Mouse (Mus musculus): ENCODE measurements around the gene Prss21. TPM values are rescaled to one million over a fixed set of nuclear protein-coding genes. Genes with fewer than 3 reads are reported as not detected.
A peak's percentile ranks its signal among the peaks of the same experiment; 100 is the strongest.

The Prss21 gene
- polyA plus RNA-seq (2014; fragmentation: Nextera tagmentation; extraction: Ambion mirVana), result not detected in 2 replicates

DNA sequence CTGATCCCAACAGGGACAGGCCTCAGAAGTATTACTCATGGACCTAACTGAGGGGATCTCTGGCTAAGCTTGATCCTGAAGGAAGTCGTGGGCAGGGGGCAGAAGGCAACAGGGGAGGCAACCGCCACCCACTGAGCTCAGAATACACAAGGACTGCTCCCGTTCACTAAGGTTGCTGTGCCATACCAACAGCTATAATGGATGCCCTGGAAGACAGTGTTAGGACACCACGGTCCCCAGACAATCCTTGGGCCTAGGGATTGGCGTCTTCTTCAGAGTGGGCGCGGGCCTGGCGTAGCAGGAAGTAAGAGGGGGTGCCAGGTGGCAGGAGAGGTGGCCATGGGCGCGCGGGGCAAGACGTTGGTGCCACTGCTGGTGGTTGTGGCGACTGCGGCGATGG is at the start of gene Prss21:
Gene Prss21 (plus strand): TSS at position 301 of the 400 bp plus-strand sequence.
- Histone ChIP-seq H3K27ac (no peak within 1 kb of the TSS), H3K4me1 (replicated peaks; ENCODE audit: control insufficient read depth, insufficient read depth, low read length) (no peaks in the 10 kb centered on the region), H3K9ac (no peak within 1 kb of the TSS), H3K4me3 (replicated peaks; ENCODE audit: low read length) (no peak within 1 kb of the TSS), H3K27me3 (ENCODE audit: control insufficient read depth, insufficient read depth, low read length) (no peaks in the 10 kb centered on the region), H3K4me2 (replicated peaks) (no peak within 1 kb of the TSS), H3K9me3 (ENCODE audit: control insufficient read depth, low read length) (no peaks in the 10 kb centered on the region), H3K36me3 (replicated peaks; ENCODE audit: control insufficient read depth, insufficient read depth) (no peaks in the 10 kb centered on the region)
- no peak for DNase-seq (ENCODE audit: low spot score)
- WGBS, result 84% methylated on average over 15 of the region's 15 CpGs
- no peak for ATAC-seq (ENCODE audit: low FRiP score)

DNA sequence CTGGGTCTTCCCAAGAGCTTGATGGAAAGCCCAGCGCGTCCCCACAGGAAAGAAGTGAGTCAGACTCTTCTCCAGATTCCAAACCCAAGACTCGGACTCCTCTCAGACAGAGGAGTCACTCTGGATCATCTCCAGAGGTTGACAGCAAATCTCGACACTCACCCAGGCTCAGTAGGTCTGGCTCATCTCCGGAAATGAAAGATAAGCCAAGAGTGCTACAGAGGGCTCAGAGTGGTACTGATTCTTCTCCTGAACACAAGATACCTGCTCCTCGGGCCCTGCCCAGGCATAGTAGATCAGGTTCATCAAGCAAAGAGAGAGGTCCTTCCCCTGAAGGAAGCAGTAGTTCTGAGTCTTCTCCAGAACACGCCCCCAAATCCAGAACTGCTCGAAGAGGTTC is 49.3 kb upstream of the Prss21 start:
- no peak overlapping the region for H3K9ac ChIP-seq
- WGBS, result 100% methylated on average over 8 of the region's 8 CpGs
- H3K4me1 ChIP-seq (replicated peaks; ENCODE audit: control insufficient read depth, insufficient read depth, low read length), result no peaks in the 10 kb centered on the region
- H3K36me3 ChIP-seq (replicated peaks; ENCODE audit: control insufficient read depth, insufficient read depth), result peaks cover 100% of the 10 kb centered on the region
- ATAC-seq (ENCODE audit: low FRiP score) (no peak), DNase-seq (ENCODE audit: low spot score) (no peak)
- no peak overlapping the region for H3K27ac ChIP-seq
- peaks cover 30% of the 10 kb centered on the region for H3K9me3 ChIP-seq (ENCODE audit: control insufficient read depth, low read length)
- no peaks in the 10 kb centered on the region for H3K27me3 ChIP-seq (ENCODE audit: control insufficient read depth, insufficient read depth, low read length)
- no peak overlapping the region for H3K4me3 ChIP-seq (replicated peaks; ENCODE audit: low read length)
- no peak overlapping the region for H3K4me2 ChIP-seq (replicated peaks)

- Histone ChIP-seq H3K9ac (no peak overlapping the region), H3K27ac (no peak overlapping the region), H3K36me3 (replicated peaks; ENCODE audit: control insufficient read depth, insufficient read depth) (peaks cover 100% of the 10 kb centered on the region), H3K4me2 (replicated peaks) (no peak overlapping the region), H3K4me3 (replicated peaks; ENCODE audit: low read length) (no peak overlapping the region), H3K9me3 (ENCODE audit: control insufficient read depth, low read length) (peaks cover 30% of the 10 kb centered on the region), H3K27me3 (ENCODE audit: control insufficient read depth, insufficient read depth, low read length) (no peaks in the 10 kb centered on the region), H3K4me1 (replicated peaks; ENCODE audit: control insufficient read depth, insufficient read depth, low read length) (no peaks in the 10 kb centered on the region)
- DNase-seq (ENCODE audit: low spot score) (no peak), ATAC-seq (ENCODE audit: low FRiP score) (no peak)
- WGBS, result 98% methylated on average over 25 of the region's 25 CpGs
Measured at GRCm38 (mm10) chr17:23819235-23819634, 48.6 kb upstream of the Prss21 start.

DNA sequence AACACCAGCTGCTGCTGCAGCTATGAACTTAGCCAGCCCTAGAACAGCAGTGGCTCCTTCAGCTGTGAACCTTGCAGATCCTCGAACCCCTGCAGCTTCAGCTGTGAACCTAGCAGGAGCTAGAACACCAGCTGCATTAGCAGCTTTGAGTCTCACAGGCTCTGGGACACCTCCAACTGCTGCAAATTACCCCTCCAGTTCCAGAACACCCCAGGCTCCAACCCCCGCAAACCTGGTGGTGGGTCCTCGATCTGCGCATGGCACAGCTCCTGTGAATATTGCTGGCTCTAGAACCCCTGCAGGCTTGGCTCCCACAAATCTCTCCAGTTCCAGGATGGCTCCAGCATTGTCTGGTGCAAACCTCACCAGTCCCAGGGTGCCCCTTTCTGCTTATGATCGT is 47.1 kb upstream of the Prss21 start:
- DNase-seq (ENCODE audit: low spot score) (no peak), ATAC-seq (ENCODE audit: low FRiP score) (no peak)
- Histone ChIP-seq H3K36me3 (replicated peaks; ENCODE audit: control insufficient read depth, insufficient read depth) (peaks cover 100% of the 10 kb centered on the region), H3K4me3 (replicated peaks; ENCODE audit: low read length) (no peak overlapping the region), H3K9me3 (ENCODE audit: control insufficient read depth, low read length) (peaks cover 26% of the 10 kb centered on the region), H3K4me2 (replicated peaks) (no peak overlapping the region), H3K27ac (no peak overlapping the region), H3K4me1 (replicated peaks; ENCODE audit: control insufficient read depth, insufficient read depth, low read length) (no peaks in the 10 kb centered on the region), H3K27me3 (ENCODE audit: control insufficient read depth, insufficient read depth, low read length) (no peaks in the 10 kb centered on the region), H3K9ac (no peak overlapping the region)
- WGBS, result 98% methylated on average over 5 of the region's 5 CpGs

GRCm38 (mm10) chr17:23822094-23822493 is 45.8 kb upstream of the Prss21 start:
- DNase-seq (ENCODE audit: low spot score), result no peak
- H3K27me3 ChIP-seq (ENCODE audit: control insufficient read depth, insufficient read depth, low read length), result no peaks in the 10 kb centered on the region
- ATAC-seq (ENCODE audit: low FRiP score), result no peak
- 83% methylated on average over 6 of the region's 6 CpGs for WGBS
- H3K36me3 ChIP-seq (replicated peaks; ENCODE audit: control insufficient read depth, insufficient read depth), result peaks cover 100% of the 10 kb centered on the region
- no peak overlapping the region for H3K27ac ChIP-seq
- peaks cover 26% of the 10 kb centered on the region for H3K9me3 ChIP-seq (ENCODE audit: control insufficient read depth, low read length)
- H3K4me3 ChIP-seq (replicated peaks; ENCODE audit: low read length), result no peak overlapping the region
- H3K9ac ChIP-seq, result no peak overlapping the region
- no peak overlapping the region for H3K4me2 ChIP-seq (replicated peaks)
- peaks cover 4% of the 10 kb centered on the region; the same call in 1 of the 2 replicates for H3K4me1 ChIP-seq (replicated peaks; ENCODE audit: control insufficient read depth, insufficient read depth, low read length)

GRCm38 (mm10) chr17:23823018-23823417 is 44.8 kb upstream of the Prss21 start:
- Histone ChIP-seq H3K4me3 (replicated peaks; ENCODE audit: low read length) (no peak overlapping the region), H3K4me1 (replicated peaks; ENCODE audit: control insufficient read depth, insufficient read depth, low read length) (peaks cover 14% of the 10 kb centered on the region), H3K36me3 (replicated peaks; ENCODE audit: control insufficient read depth, insufficient read depth) (peaks cover 96% of the 10 kb centered on the region), H3K27ac (no peak overlapping the region), H3K9ac (no peak overlapping the region), H3K9me3 (ENCODE audit: control insufficient read depth, low read length) (peaks cover 22% of the 10 kb centered on the region), H3K27me3 (ENCODE audit: control insufficient read depth, insufficient read depth, low read length) (no peaks in the 10 kb centered on the region), H3K4me2 (replicated peaks) (no peak overlapping the region)
- 89% methylated on average over 16 of the region's 16 CpGs for WGBS
- no peak for DNase-seq (ENCODE audit: low spot score)
- 0 out of 2 replicates have a peak, but pooled peaks have one; percentile 14 for ATAC-seq (ENCODE audit: low FRiP score)

GRCm38 (mm10) chr17:23823614-23824013 is 44.2 kb upstream of the Prss21 start:
- DNase-seq (ENCODE audit: low spot score), result no peak

GRCm38 (mm10) chr17:23825591-23825990 is 42.3 kb upstream of the Prss21 start:
- H3K27ac ChIP-seq, result 0 out of 2 replicates have a peak overlapping the region, but pooled peaks have one; percentile 14
- no peak overlapping the region for H3K4me2 ChIP-seq (replicated peaks)
- H3K36me3 ChIP-seq (replicated peaks; ENCODE audit: control insufficient read depth, insufficient read depth), result peaks cover 71% of the 10 kb centered on the region
- H3K9me3 ChIP-seq (ENCODE audit: control insufficient read depth, low read length), result no peaks in the 10 kb centered on the region
- no peaks in the 10 kb centered on the region for H3K27me3 ChIP-seq (ENCODE audit: control insufficient read depth, insufficient read depth, low read length)
- 92% methylated on average over 4 of the region's 4 CpGs for WGBS
- no peak overlapping the region for H3K9ac ChIP-seq
- peaks cover 22% of the 10 kb centered on the region for H3K4me1 ChIP-seq (replicated peaks; ENCODE audit: control insufficient read depth, insufficient read depth, low read length)
- ATAC-seq (ENCODE audit: low FRiP score) (no peak), DNase-seq (ENCODE audit: low spot score) (no peak)
- no peak overlapping the region for H3K4me3 ChIP-seq (replicated peaks; ENCODE audit: low read length)

More at GRCm38 (mm10) chr17:23823614-23824013, 44.2 kb upstream of the Prss21 start:
- Histone ChIP-seq H3K9me3 (ENCODE audit: control insufficient read depth, low read length) (peaks cover 16% of the 10 kb centered on the region), H3K4me2 (replicated peaks) (no peak overlapping the region), H3K4me3 (replicated peaks; ENCODE audit: low read length) (no peak overlapping the region), H3K36me3 (replicated peaks; ENCODE audit: control insufficient read depth, insufficient read depth) (peaks cover 90% of the 10 kb centered on the region), H3K27ac (no peak overlapping the region), H3K9ac (no peak overlapping the region), H3K4me1 (replicated peaks; ENCODE audit: control insufficient read depth, insufficient read depth, low read length) (peaks cover 16% of the 10 kb centered on the region), H3K27me3 (ENCODE audit: control insufficient read depth, insufficient read depth, low read length) (no peaks in the 10 kb centered on the region)
- ATAC-seq (ENCODE audit: low FRiP score), result no peak
- 91% methylated on average over 12 of the region's 12 CpGs for whole genome bisulfite sequencing

GRCm38 (mm10) chr17:23828271-23829001 is 39.4 kb upstream of the Prss21 start:
- peak overlapping the region; percentile 79 for H3K4me2 ChIP-seq (replicated peaks)
- H3K9ac ChIP-seq, result peak overlapping the region; percentile 90
- peak overlapping the region; percentile 96 for H3K27ac ChIP-seq
- ATAC-seq (ENCODE audit: low FRiP score), result peak; percentile 80
- H3K36me3 ChIP-seq (replicated peaks; ENCODE audit: control insufficient read depth, insufficient read depth), result peaks cover 42% of the 10 kb centered on the region
- H3K9me3 ChIP-seq (ENCODE audit: control insufficient read depth, low read length), result no peaks in the 10 kb centered on the region
- peaks cover 6% of the 10 kb centered on the region; the same call in 1 of the 2 replicates for H3K27me3 ChIP-seq (ENCODE audit: control insufficient read depth, insufficient read depth, low read length)
- peaks cover 22% of the 10 kb centered on the region for H3K4me1 ChIP-seq (replicated peaks; ENCODE audit: control insufficient read depth, insufficient read depth, low read length)
- H3K4me3 ChIP-seq (replicated peaks; ENCODE audit: low read length), result peak overlapping the region; percentile 89
- DNase-seq (ENCODE audit: low spot score), result peak; percentile 47
- 1% methylated on average over 45 of the region's 47 CpGs for WGBS

All from hindbrain, embryonic 14.5 days (tissue).